Mouse (Mus musculus) cortical plate, adult 2 months (tissue): ENCODE results near the gene Sftpd.

Experiments used
- CTCF ChIP-seq: fragments of 200-500 bp; IDR thresholded peaks from 2 replicates; pipeline ENCODE4 v1.5.1; 2011; ENCODE audit warnings: mild to moderate bottlenecking, control low read depth, low read length; ENCODE audit not compliant: insufficient read depth; ENCODE audit errors: extremely low read depth
- POLR2A ChIP-seq: fragments of 200-500 bp; IDR thresholded peaks from 2 replicates; pipeline ENCODE4 v1.6.1; 2011; ENCODE audit warnings: mild to moderate bottlenecking, low read length, control low read depth; ENCODE audit not compliant: insufficient read depth; ENCODE audit errors: extremely low read depth

- TF ChIP-seq CTCF (no peak), POLR2A (no peak)
These were observed 33.6 kb downstream of the Sftpd start, which contains the start of gene Mbl1 for GRCm38 (mm10) chr14:41151220-41151898.
